Mouse (Mus musculus): ENCODE measurements around the gene Rergl.
A peak's percentile ranks its signal among the peaks of the same experiment; 100 is the strongest.

The Rergl gene

DNA sequence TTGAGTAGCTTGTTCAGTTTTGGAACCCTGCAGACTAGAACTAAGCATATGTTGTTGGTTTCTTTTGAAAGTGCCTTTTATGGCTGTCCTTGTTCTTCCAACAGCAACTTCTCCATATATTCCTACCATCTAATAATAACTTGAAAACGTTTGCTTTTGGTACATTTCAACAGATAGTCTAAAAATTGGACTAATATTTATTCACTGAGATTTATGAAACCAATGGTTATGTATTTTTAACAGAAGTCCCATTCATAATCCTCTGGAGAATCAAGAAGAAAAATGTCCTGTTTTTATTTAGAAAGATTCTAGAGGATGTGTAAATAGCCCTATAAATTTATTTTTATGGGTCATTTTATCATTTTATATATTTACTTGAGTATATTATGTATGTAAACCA is at the start of gene Rergl:
Rergl (minus strand) TSS at position 101 of the 400 bp plus-strand sequence.
- DNase-seq (ENCODE audit: low read depth, low spot score), result no peak

DNA sequence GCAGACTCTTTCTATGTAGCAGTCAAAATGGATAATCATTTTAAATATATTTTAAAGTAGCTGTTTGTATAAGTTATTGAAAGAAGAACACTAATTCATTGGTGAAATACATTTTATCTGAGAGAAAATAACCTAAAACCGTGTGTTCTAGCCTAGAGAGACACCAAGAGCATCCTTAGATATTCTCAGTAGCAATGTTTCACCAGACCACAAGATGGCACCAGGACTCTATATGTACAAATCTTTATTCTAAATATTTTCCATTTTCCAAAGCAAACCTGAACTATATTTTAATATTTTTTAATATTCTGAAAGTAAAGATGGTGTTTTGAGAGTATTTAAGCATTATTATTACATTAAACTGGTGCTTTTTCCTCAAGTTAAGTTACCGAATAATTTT is 36.7 kb upstream of the Rergl start:
- DNase-seq (ENCODE audit: low read depth, low spot score), result no peak

- DNase-seq (ENCODE audit: low read depth, low spot score), result peak; percentile 95
Measured at GRCm38 (mm10) chr6:139525406-139525805, 23.6 kb upstream of the Rergl start.

DNA sequence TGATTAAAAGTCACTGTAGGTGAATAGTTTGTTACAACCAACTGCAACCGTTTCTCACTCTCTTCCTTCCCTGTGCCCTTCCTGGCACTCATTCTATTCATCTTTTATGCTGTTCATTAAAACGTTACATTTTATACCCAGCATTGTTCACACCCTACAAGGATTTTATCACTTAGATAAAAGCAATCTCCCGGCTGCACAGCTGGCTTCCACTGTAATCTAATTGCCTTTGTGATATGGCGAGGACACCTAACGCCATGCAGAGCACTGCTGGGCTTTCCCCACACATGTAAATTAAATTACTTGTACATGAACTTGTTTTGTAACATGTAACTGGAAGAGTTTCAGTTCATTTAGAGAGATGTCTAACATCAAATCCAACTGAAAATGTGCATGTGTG is 22.5 kb upstream of the Rergl start:
- peak; percentile 16 for DNase-seq (ENCODE audit: low read depth, low spot score)

DNA sequence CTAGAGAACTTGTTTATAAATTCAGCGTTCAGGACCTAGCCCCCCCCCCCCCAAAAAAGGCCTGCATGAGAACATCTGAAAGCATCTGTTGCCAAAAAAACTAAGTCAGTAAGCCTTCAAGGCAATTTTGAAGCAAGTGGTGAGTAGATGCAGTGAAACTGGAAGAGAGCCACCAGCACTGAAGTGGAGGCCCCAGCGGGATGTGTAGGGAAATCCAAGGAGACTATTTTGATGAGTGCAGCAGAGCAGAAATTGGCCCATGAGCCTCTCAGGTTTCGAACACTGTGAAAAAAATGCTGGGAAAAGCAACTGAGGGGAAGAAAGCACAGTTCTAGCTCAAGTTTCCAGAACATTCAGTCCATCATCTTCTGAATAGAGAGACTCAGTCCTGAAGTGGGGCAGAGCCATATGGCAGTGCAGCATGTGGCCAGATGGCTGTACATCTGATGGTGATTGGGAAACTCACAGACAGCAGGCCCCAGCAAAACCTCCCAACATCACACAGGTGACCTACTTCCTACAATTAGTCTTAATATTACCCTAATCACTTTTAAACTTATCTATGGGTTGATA is 13.2 kb upstream of the Rergl start:
- no peak for DNase-seq (ENCODE audit: low read depth, low spot score)

DNA sequence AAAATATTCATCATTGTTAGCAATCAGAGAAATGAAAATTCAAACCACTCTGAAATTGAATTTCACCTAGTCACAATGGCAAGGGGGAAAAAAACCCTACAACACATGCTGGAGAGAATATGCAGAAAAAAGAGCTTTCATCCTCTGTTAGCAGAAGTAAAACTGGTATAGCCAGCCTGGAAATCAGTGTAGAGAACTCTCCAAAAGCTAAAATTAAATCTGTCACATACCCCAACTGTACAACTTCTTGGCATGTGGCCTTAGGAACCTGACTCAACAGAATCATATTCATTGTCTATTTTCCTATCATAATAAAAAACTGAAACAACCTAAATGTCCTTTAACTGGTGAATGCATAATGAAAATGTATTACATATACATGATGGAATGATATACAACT is 22.0 kb downstream of the Rergl start:
- no peak for DNase-seq (ENCODE audit: low read depth, low spot score)

DNA sequence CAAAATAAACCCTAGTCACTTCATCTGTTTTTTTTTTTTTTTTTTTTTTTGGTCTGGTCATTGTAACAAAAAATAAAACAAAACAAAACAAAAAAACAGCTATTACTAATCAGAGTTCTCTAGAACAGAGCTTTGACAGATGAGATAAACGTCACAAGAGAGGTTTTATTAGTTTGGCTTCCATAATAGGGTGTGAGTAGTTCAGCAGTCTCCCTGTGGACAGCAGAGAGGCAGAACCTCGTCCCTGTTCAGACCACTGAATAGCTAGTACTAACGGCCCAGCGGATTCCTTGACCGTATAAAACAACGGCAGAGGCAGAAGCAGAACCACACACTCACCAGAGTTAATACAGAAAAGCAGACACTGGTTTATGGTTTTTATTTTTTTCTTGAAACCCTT is 36.8 kb downstream of the Rergl start:
- no peak for DNase-seq (ENCODE audit: low read depth, low spot score)

DNA sequence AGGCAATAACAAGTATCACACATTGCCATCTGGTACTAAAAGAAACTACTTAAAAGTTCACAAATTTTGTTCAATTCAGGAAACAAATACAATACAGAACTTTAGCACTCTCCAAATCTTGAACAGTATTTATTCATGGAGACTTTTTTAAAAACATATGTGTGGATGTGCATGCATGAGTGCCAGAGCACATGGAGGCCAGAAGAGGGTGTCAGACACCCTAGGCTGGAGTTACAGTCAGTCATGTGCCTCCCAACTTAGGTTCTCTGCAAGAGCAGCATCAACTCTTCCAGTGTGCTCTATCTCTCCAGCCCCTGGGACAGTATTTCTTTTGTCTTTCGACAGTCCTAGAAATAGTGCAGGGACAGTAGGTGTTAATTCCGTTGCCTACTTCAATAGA is 37.5 kb downstream of the Rergl start:
- DNase-seq (ENCODE audit: low read depth, low spot score), result no peak

DNA sequence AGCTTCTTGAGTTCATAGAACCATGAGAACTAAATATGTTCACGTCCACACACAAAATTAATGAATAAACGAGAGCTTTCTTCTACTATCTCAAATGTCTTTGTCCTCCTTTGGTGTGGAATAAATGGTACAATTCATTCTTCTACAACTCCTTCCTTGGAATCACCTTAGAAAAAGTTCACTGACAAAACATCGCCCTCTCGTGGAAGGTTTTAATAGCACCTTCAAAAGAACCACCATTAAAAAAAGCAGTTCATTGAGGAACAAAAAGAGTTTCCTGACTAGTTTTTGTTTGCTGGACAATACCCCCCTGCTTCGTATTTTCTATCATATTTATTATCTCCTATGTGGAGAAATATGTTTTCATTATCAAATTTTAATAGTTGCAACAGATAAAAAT is 40.7 kb downstream of the Rergl start:
- peak; percentile 43 for DNase-seq (ENCODE audit: low read depth, low spot score)

- DNase-seq (ENCODE audit: low read depth, low spot score), result no peak
Measured at GRCm38 (mm10) chr6:139460470-139460869, 41.3 kb downstream of the Rergl start.

- no peak for DNase-seq (ENCODE audit: low read depth, low spot score)
Measured at GRCm38 (mm10) chr6:139443999-139444398, 57.8 kb downstream of the Rergl start.
